Mouse (Mus musculus): Measurements from ENCODE around the gene Pramel4.
"Not testable (repeated sequence)": the region's sequence is repeated elsewhere in the genome, so short reads cannot be mapped to it uniquely, and the experiment has no call there.

Pramel4 gene

DNA sequence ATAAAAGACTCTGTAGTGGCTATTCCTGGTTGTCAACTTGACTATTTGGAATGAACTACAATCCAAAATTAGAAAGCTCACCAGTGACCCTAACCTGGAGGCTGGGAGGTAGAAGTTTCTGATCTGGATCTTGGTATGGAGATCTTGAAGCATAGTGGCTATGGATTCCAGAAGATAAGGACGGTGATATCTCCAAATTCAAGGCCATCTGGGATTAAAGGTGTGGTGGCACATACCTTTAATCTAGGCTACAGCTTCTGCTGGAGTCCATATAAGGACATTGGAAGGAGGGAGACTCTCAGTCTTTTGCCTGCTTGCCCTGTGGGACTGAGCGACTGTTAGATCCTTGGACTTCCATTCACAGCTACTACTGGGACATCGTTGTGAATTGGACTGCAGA is at the start of gene Pramel4:
Pramel4 (plus strand) TSS at position 301 of the 400 bp plus-strand sequence.
- not testable (repeated sequence) for DNase-seq

DNA sequence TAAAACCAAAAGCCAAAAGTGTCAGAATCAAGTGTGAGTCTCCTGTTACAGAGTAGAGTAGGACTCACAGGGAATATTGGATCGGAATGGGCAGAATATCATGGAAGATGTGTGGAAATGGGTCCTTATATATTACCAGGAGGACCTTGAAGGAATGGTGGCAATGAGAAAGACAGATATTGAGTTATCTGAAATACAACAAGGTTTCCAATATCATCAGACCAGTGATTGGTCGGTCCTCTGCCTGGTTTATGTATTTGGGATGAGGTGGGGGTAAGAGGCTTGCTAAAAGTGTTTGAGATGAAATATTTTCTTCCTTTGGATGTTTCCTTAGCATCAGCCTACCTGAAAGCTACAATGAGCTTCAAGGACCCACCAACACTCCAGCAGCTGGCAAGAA is 47.2 kb downstream of the Pramel4 start, which contains the start of gene Gm13102:
Gm13102 (plus strand) TSS at position 301 of the 400 bp plus-strand sequence.
- not testable (repeated sequence) for DNase-seq

Measured in right cerebral cortex, postnatal 4 days (tissue).